Mouse (Mus musculus) myocyte (in vitro differentiated cells): ENCODE measurements around the gene Gpr182. TPM values are rescaled to one million over a fixed set of nuclear protein-coding genes. Genes with fewer than 3 reads are reported as not detected.
"Not testable (repeated sequence)": the region's sequence is repeated elsewhere in the genome, so short reads cannot be mapped to it uniquely, and the experiment has no call there.

Source experiments
- H3K27me3 ChIP-seq: one replicate; pipeline ENCODE4 v1.6.1; 2011; ENCODE audit not compliant: control insufficient read depth, insufficient read depth, insufficient read length
- H3K36me3 ChIP-seq: one replicate; pipeline ENCODE4 v1.6.1; 2011; ENCODE audit not compliant: control insufficient read depth, insufficient read depth
- H3K4me2 ChIP-seq: one replicate; pipeline ENCODE4 v1.6.1; 2011; ENCODE audit warnings: low read depth, control low read depth
- H3K4me3 ChIP-seq: one replicate; pipeline ENCODE4 v1.5.1; 2011; ENCODE audit warnings: mild to moderate bottlenecking, control low read depth, moderate library complexity
- H3K79me2 ChIP-seq: one replicate; pipeline ENCODE4 v1.6.1; 2011; ENCODE audit not compliant: control insufficient read depth, insufficient read depth
- H3ac ChIP-seq: one replicate; pipeline ENCODE4 v1.6.1; 2011; ENCODE audit not compliant: control insufficient read depth, insufficient read length
- CEBPB ChIP-seq: IDR thresholded peaks from 2 replicates; pipeline ENCODE4 v1.6.1; 2011; ENCODE audit warnings: mild to moderate bottlenecking, moderate library complexity; ENCODE audit not compliant: poor library complexity, insufficient read depth, severe bottlenecking
- E2F4 ChIP-seq: IDR thresholded peaks from one replicate; pipeline ENCODE4 v1.6.1; 2011; ENCODE audit warnings: mild to moderate bottlenecking, control low read depth, moderate library complexity; ENCODE audit not compliant: insufficient read depth
- MAX ChIP-seq: IDR thresholded peaks from one replicate; pipeline ENCODE4 v1.6.1; 2011; ENCODE audit warnings: low read depth, mild to moderate bottlenecking, control low read depth
- MYOD1 ChIP-seq, 3 experiments: IDR thresholded peaks; one replicate each; pipeline ENCODE4 v1.6.1; 2011; ENCODE audit warnings: control low read depth in 2 of 3, low read depth in 2 of 3, mild to moderate bottlenecking in 2 of 3, moderate library complexity in 1 of 3; ENCODE audit not compliant: insufficient read length in 2 of 3, control insufficient read depth in 1 of 3
- MYOG ChIP-seq, 3 experiments: IDR thresholded peaks; one replicate each; pipeline ENCODE4 v1.6.1; 2011; ENCODE audit warnings: control low read depth in 2 of 3, low read depth in 2 of 3, mild to moderate bottlenecking in 2 of 3; ENCODE audit not compliant: insufficient read length in 2 of 3, control insufficient read depth in 1 of 3, insufficient read depth in 1 of 3
- POLR2A ChIP-seq: IDR thresholded peaks from one replicate; pipeline ENCODE4 v1.6.1; 2011; ENCODE audit warnings: low read depth, mild to moderate bottlenecking, control low read depth, moderate library complexity; ENCODE audit not compliant: insufficient read length
- POLR2AphosphoS2 ChIP-seq: IDR thresholded peaks from one replicate; pipeline ENCODE4 v1.6.1; 2011; ENCODE audit warnings: low read depth, control low read depth; ENCODE audit not compliant: insufficient read length
- REST ChIP-seq: IDR thresholded peaks from one replicate; pipeline ENCODE4 v1.6.1; 2011; ENCODE audit warnings: mild to moderate bottlenecking, control low read depth, moderate library complexity; ENCODE audit not compliant: insufficient read depth, insufficient read length
- SRF ChIP-seq: IDR thresholded peaks from one replicate; pipeline ENCODE4 v1.6.1; 2011; ENCODE audit warnings: low read depth; ENCODE audit not compliant: control insufficient read depth, insufficient read length
- TCF12 ChIP-seq: IDR thresholded peaks from one replicate; pipeline ENCODE4 v1.6.1; 2011; ENCODE audit warnings: mild to moderate bottlenecking, control low read depth; ENCODE audit not compliant: poor library complexity, insufficient read depth, severe bottlenecking
- TCF3 ChIP-seq: IDR thresholded peaks from one replicate; pipeline ENCODE4 v1.6.1; 2011; ENCODE audit warnings: low read depth, control low read depth; ENCODE audit not compliant: insufficient read length
- USF1 ChIP-seq: IDR thresholded peaks from one replicate; pipeline ENCODE4 v1.6.1; 2011; ENCODE audit warnings: low read depth, mild to moderate bottlenecking, control low read depth, moderate library complexity
- polyA plus RNA-seq: library from polyadenylated mRNA; unstranded; fragments of >200 nt; fragmentation: generic; extraction: Trizol; gene quantifications from one replicate; pipeline ENCODE4 v1.2.1, GENCODE M21; 2012; ENCODE audit warnings: missing spikeins

The Gpr182 gene
- 0.11 TPM for polyA plus RNA-seq

- Histone ChIP-seq H3K4me2 (no peak within 1 kb of the TSS), H3K4me3 (no peak within 1 kb of the TSS)
These were observed at the start of gene Gpr182 for GRCm38 (mm10) chr10:127751548-127751947. Gene Gpr182 (minus strand): TSS chr10:127751732.

DNA sequence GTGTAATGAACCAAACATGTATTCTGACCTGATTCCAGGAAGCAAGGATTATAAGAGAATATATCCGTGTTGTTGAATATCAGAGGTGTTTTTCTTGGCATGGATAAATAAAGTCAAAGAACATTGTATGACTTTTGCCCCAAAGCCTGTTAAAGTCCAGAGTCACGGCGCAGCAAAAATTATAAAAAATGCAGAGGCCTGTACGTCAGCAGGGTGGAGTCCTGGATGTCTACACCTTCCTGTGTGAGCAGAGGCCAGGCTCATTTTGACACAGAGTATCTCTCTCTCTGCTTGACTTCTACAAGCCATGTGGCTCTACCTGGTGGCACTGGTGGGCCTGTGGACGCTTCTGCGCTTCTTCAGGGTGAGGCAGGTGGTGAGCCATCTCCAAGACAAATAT lies 49.4 kb upstream of the Gpr182 start, which contains the start of gene Rdh16:
Gene Rdh16 (plus strand): TSS at position 262 of the 400 bp plus-strand sequence.
- no peak within 1 kb of the TSS for H3K4me3 ChIP-seq
- H3K27me3 ChIP-seq = no peaks in the 10 kb centered on the region
- H3K36me3 ChIP-seq = no peaks in the 10 kb centered on the region
- H3K4me2 ChIP-seq = no peak within 1 kb of the TSS
- H3ac ChIP-seq = no peak within 1 kb of the TSS
- TF ChIP-seq USF1 (no peak), POLR2AphosphoS2 (no peak), TCF3 (no peak), MYOG (IDR thresholded peaks at IDR 0.05; ENCODE audit: control insufficient read depth in 1 of 3, insufficient read depth in 1 of 3, insufficient read length in 2 of 3, low read depth in 2 of 3) (no peak), MAX (no peak), REST (no peak), TCF12 (no peak), MYOD1 (IDR thresholded peaks at IDR 0.05; ENCODE audit: control insufficient read depth in 1 of 3, insufficient read length in 2 of 3, low read depth in 2 of 3) (no peak), CEBPB (no peak), SRF (no peak), E2F4 (no peak), POLR2A (no peak)
- H3K79me2 ChIP-seq = no peaks in the 10 kb centered on the region

More at GRCm38 (mm10) chr10:127751548-127751947, at the start of gene Gpr182:
- Histone ChIP-seq H3K27me3 (no peaks in the 10 kb centered on the region), H3K79me2 (no peaks in the 10 kb centered on the region), H3ac (no peak within 1 kb of the TSS), H3K36me3 (peaks cover 2% of the 10 kb centered on the region)
- TF ChIP-seq TCF12 (no peak), MYOG (IDR thresholded peaks at IDR 0.05; ENCODE audit: control insufficient read depth in 1 of 3, insufficient read depth in 1 of 3, insufficient read length in 2 of 3, low read depth in 2 of 3) (no peak), REST (no peak)

GRCm38 (mm10) chr10:127799295-127799694 lies 47.8 kb upstream of the Gpr182 start:
- Histone ChIP-seq H3ac (no peak overlapping the region), H3K79me2 (no peaks in the 10 kb centered on the region), H3K4me3 (no peak overlapping the region), H3K4me2 (no peak overlapping the region), H3K27me3 (no peaks in the 10 kb centered on the region), H3K36me3 (no peaks in the 10 kb centered on the region)
- TF ChIP-seq SRF = no peak
- no peak for TF ChIP-seq TCF3
- TF ChIP-seq REST = no peak
- TF ChIP-seq MYOG (IDR thresholded peaks at IDR 0.05; ENCODE audit: control insufficient read depth in 1 of 3, insufficient read depth in 1 of 3, insufficient read length in 2 of 3, low read depth in 2 of 3) = no peak
- TF ChIP-seq MAX = no peak
- TF ChIP-seq USF1 = no peak
- TF ChIP-seq CEBPB = no peak
- no peak for TF ChIP-seq TCF12

DNA sequence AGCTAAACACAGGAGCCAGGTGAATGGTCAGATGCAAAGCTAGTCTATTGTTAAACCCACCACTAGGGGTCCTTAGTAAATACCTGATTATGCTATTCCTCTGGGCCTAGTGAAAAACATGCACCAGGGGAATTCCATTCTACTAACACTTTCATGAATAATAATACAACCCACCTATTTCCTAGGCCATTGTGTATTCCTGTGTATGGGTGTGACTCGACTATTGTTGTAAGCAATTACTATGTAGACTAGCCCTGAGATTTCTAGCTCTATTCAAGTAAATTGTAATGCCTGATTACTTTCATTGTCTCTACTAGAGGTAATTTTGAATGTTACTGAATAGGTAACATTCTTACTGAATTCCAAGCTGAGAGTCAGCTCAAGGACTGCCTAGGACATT lies 33.9 kb upstream of the Gpr182 start:
- not testable (repeated sequence) for H3K4me3 ChIP-seq, H3K4me2 ChIP-seq, H3K27me3 ChIP-seq, H3K79me2 ChIP-seq, H3ac ChIP-seq, H3K36me3 ChIP-seq

GRCm38 (mm10) chr10:127782321-127782720 lies 30.8 kb upstream of the Gpr182 start:
- H3ac ChIP-seq, H3K4me2 ChIP-seq, H3K36me3 ChIP-seq, H3K79me2 ChIP-seq, H3K4me3 ChIP-seq, H3K27me3 ChIP-seq: not testable (repeated sequence)

DNA sequence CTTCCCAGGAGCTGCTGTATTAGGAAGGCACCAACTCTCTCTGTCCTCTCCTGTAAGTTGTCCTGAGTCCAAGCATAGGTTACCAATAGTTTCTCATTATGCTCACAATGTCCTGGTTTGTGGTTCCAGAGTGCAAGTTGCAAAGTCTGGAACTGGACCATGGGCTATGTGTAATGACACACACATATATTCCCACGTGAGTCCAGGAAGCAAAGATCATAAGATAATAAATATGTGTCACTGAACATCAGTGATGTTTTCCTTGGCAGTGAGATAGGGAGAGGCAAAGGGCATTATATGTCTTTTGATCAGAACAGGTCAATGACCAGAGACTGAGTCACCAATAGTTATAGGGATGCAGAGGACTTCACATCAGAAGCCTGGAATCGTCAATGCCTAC lies 24.5 kb upstream of the Gpr182 start, which contains the start of gene Rdh9:
Gene Rdh9 (plus strand): TSS at position 376 of the 400 bp plus-strand sequence.
- no peak for TF ChIP-seq USF1
- no peak for TF ChIP-seq MAX
- no peak for TF ChIP-seq E2F4
- no peak for TF ChIP-seq TCF3
- no peak for TF ChIP-seq SRF
- TF ChIP-seq MYOD1 (IDR thresholded peaks at IDR 0.05; ENCODE audit: control insufficient read depth in 1 of 3, insufficient read length in 2 of 3, low read depth in 2 of 3) = no peak
- TF ChIP-seq TCF12 = no peak
- TF ChIP-seq MYOG (IDR thresholded peaks at IDR 0.05; ENCODE audit: control insufficient read depth in 1 of 3, insufficient read depth in 1 of 3, insufficient read length in 2 of 3, low read depth in 2 of 3) = no peak
- no peak for TF ChIP-seq POLR2A
- TF ChIP-seq CEBPB = no peak
- TF ChIP-seq POLR2AphosphoS2 = no peak
- no peak for TF ChIP-seq REST
- no peak within 1 kb of the TSS for H3K4me2 ChIP-seq
- no peaks in the 10 kb centered on the region for H3K79me2 ChIP-seq
- H3K4me3 ChIP-seq = no peak within 1 kb of the TSS
- H3K36me3 ChIP-seq = no peaks in the 10 kb centered on the region
- H3ac ChIP-seq = no peak within 1 kb of the TSS
- peaks cover 7% of the 10 kb centered on the region for H3K27me3 ChIP-seq
